Mouse (Mus musculus) ovary, postnatal 10 days (tissue): ENCODE results near the gene Hspa12a.

Experiments
- DNase-seq: peaks from one replicate; pipeline ENCODE4 v3.0.0; 2022; ENCODE audit warnings: low spot score

The Hspa12a gene

GRCm38 (mm10) chr19:58751504-58751903, 191.9 kb downstream of the Hspa12a start:
- DNase-seq = no peak

- DNase-seq = no peak
Observed at GRCm38 (mm10) chr19:58750822-58751221, 192.6 kb downstream of the Hspa12a start.

GRCm38 (mm10) chr19:58747498-58748000, 195.9 kb downstream of the Hspa12a start:
- DNase-seq = no peak
